Mouse (Mus musculus) retina, postnatal 1 day (tissue): ENCODE measurements around the gene Lrrc3c.

Source experiments
- DNase-seq: peaks from one replicate; pipeline ENCODE4 v3.0.0-alpha.2; 2012

Lrrc3c gene

GRCm38 (mm10) chr11:98635312-98635970 lies 37.4 kb downstream of the Lrrc3c start:
- DNase-seq, result peak; percentile 68

- no peak for DNase-seq
These were observed 39.4 kb downstream of the Lrrc3c start for GRCm38 (mm10) chr11:98637501-98637900.

GRCm38 (mm10) chr11:98640091-98640490 lies 42.0 kb downstream of the Lrrc3c start:
- no peak for DNase-seq

GRCm38 (mm10) chr11:98644757-98645156 lies 46.7 kb downstream of the Lrrc3c start:
- DNase-seq, result no peak

GRCm38 (mm10) chr11:98645946-98646345 lies 47.9 kb downstream of the Lrrc3c start:
- no peak for DNase-seq

GRCm38 (mm10) chr11:98646459-98646858 lies 48.4 kb downstream of the Lrrc3c start, which contains the start of gene Gsdma2:
TSS of gene Gsdma2 (plus strand) at chr11:98646759.
- no peak for DNase-seq
